Mouse (Mus musculus): Measurements from ENCODE around the gene Sept9.

Sept9 gene

GRCm38 (mm10) chr11:117266906-117267721 is 67.7 kb downstream of the Sept9 start:
- peak; percentile 30 to 31 for DNase-seq

- DNase-seq = no peak
These were observed 68.4 kb downstream of the Sept9 start for GRCm38 (mm10) chr11:117267828-117268227.

GRCm38 (mm10) chr11:117268304-117268956 is 69.0 kb downstream of the Sept9 start:
- no peak for DNase-seq

DNA sequence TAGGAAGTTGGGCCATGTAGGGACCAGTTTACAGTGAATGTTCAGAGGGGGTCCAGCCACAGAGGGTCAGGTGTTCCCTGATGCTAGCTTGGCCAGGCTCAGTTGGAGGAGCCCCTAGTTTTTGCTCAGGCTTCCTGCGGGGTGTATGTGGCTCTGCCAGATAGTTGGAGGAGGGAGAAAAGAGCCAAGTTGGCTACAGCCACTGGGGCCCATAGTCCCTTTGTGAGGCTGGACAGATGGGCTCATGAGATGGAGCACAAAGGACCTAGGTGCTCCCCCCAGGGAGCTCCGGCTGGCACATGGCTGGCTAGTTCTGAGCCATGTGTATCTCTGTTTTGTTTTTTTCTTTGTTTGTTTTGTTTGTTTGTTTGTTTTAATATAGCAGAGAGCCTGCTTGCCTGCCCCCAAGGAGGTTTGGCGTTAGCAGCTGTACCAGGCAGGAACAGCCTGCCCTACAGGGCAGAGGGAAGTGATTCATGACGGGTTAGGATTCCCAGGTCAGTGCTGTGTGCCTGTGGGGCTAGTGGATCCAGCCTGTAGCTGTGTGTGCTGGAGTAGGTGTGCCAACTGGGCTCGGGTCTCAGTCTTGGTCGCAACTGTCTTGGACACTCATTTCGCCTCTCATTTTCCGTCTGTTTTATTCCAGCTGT is 69.7 kb downstream of the Sept9 start:
- no peak for DNase-seq

GRCm38 (mm10) chr11:117269946-117270345 is 70.5 kb downstream of the Sept9 start:
- no peak for DNase-seq

- DNase-seq = no peak
These were observed 75.5 kb downstream of the Sept9 start for GRCm38 (mm10) chr11:117274973-117275372.

- no peak for DNase-seq
These were observed 76.5 kb downstream of the Sept9 start for GRCm38 (mm10) chr11:117275999-117276398.

DNA sequence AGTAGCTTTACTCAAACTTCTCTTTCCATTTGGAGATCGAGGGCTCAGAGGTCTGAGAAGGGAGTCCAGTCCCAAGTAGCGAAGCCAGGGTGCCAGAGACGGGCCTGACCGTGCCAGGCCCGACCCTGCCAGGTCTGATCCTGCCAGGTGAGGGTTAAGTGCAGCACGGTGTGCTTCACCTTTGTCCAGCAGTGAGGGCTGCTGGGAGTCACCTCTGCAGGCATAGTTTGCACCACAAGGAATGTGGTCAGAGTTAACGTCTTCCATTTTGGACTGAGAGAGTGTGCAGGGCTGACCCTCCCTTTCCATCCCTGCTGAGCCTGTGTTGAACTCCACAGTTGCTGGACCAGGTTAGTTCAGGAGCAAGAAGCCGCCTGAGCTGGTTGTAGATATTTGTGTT is 77.5 kb downstream of the Sept9 start:
- no peak for DNase-seq

DNA sequence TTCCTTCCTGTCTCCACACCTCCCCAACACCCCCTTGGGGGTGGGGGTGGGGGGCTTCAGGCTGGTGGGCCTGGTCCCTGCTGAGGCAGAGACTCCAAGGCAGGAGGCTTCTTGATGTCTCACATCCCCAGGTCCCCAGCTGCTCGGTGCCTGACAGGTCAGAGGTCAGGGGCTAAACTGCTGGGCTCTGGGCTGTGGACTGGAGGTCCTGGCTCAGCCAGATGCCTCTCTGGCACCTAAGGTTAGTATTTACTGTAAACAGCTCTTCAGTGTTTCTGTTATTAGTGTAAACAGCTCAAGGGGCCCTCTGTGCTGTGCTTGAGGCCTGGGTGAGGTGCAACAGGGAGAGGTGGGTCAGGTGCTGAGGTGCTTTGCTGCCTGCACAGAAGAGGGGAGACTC is 78.7 kb downstream of the Sept9 start:
- no peak for DNase-seq

DNA sequence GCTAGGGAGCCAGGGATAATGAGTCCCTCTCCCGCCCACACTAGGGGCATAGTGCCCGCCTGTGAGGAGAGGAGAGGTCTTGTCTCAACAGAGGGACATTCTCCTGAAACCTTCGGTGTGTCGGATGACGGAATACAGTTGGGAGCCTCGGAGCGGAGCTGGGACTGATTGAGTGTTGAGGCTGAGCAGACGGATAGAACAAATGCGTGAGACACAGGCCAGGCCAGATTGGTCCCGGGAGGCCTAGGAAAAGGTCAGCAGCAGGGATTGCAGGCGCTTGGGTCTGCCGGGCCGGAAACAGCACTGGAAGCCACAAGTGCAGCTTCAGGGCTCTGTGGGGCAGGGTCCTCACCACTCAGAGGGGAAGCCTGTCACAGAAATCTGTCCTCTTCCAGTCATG is 79.1 kb downstream of the Sept9 start:
- DNase-seq = no peak

DNA sequence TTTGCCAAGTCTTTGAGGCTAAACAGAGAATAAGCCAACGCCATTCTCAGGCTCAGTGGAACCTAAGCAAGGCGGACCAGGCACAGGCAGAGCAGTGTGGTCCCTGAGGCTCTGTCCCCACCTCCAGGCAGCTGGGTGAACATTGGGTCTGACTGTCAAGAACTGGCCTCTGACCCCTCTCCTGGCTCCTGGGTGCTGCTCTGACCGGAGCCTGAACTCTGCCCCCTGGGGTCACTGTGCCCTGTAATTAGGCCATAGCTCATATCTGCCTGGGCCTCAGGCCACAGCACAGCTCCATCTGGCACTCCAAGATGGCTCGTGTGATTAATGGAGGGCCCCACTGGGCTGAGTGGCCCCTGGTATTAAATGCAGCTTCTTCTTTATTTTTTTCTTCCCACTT is 80.5 kb downstream of the Sept9 start:
- DNase-seq = no peak

GRCm38 (mm10) chr11:117283048-117283888 is 83.8 kb downstream of the Sept9 start:
- DNase-seq = no peak

DNA sequence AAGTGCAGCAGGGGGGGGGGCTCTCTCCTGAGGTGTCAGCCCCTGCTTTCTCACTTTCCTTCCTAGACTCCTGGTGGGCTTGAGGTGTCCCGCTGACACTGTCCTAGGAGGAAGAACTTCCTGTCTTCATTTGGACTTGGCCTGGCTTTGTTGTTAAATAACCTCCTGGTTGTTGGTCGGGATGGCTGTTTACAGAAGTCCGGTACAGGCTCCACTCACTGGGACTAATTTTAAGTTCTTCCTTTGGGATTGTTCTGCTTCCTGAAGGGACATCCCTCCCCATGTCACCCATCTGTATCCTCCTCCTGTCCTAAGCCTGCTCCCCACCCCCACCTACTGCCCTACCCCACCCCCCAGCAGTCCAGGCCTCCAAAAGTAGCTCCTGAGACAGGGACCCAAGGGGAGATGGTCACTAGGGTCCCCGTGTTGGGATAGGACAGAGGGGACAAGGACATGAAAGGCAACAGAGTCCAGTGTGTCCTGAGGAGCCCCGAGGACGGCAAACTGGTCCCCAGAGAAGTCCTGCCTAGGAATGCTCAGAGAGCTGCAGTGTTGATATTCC is 84.5 kb downstream of the Sept9 start:
- no peak for DNase-seq

GRCm38 (mm10) chr11:117284721-117285605 is 85.5 kb downstream of the Sept9 start:
- no peak for DNase-seq

- no peak for DNase-seq
These were observed 86.1 kb downstream of the Sept9 start for GRCm38 (mm10) chr11:117285606-117285931.

DNA sequence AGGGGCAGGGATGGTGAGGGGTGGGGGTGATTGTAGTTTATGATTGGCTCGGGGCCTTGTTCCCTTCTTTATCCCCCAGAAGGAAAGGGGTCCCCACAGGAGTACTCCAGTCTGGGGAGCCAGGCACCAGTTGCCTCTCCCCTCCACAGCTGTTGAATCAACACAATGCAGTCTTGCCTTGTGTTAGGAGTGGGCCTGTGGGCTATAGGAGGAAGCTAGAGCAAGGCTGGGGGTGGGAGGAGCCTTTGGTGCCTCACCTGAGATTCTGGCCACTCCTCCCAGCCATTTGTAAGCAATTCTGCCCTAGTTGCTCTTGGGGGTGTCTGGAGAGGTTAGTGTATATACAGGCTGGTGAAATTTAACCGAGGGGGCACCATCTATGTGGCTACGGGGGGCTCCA is 88.3 kb downstream of the Sept9 start:
- DNase-seq = no peak

DNA sequence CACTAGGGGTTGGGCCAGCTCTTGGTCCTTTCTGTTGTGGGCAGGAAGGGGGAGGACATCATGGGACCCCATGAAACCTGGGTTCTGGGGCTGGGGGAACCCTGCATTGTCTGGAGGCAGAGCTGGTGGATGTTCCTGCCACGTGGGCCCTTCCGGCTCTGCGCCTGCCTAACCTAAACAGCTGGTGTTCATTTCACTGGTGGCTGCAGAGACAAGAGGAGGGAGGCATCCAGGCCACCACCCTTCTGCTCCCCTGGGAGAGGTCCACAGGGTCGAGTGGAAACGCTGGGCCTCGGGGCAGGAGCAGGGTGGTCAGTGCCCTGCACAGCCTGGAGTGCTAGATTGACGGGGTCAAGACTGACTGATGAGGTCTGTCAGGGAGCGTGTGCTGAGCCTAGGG is 89.3 kb downstream of the Sept9 start:
- no peak for DNase-seq

- no peak for DNase-seq
These were observed 92.0 kb downstream of the Sept9 start for GRCm38 (mm10) chr11:117291271-117292059.

- peak; percentile 32 to 44 for DNase-seq
These were observed 93.0 kb downstream of the Sept9 start for GRCm38 (mm10) chr11:117292446-117292845.

DNA sequence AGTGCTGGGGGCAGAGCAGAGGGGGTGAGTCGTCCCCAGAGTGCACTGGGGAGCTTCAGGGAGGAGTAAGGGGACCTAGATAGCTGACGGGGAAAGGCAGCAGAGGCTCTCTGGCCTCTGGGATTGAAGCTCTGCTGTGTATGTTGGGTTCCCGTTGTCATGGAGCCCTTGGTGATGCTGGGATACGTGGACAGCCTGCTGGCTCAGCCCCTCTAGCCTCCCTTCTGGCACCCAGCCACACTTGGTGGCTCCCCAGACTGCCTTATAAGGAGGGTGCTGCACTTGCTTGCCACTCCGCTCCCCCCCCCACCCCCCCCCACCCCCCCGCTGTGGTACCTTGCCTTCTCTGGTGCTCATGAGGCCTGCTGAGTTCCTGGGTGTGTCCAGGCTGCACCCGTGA is 95.8 kb downstream of the Sept9 start:
- DNase-seq = no peak

- no peak for DNase-seq
These were observed 96.6 kb downstream of the Sept9 start for GRCm38 (mm10) chr11:117296116-117296499.

All from B cell, adult 2 months (primary cell).